25 mouse cellular contexts compared by ENCODE assay signal in genomic region chr4:76766429-76766828, GRCm38 (mm10).
"Had no signal": no experiment of that assay in that cellular context is flagged by ENCODE, and none has a peak within 500 bp of the region (broad histone marks: within the 10 kb centered on the region; RNA-seq: fewer than 3 reads in every experiment).

No protein-coding gene starts in this region.

- DNase-seq: gastrocnemius, postnatal 14 days; gastrocnemius, postnatal 36 days; heart, adult 11 months; heart, adult 2 months; heart, postnatal 14 days; heart, postnatal 36 days; kidney, adult 11 months; kidney, adult 2 months; kidney, adult 9 months; kidney, postnatal 14 days; kidney, postnatal 36 days; layer of hippocampus, adult 9-11 months; liver had no signal

- H3K4me2 ChIP-seq: heart, embryonic 11.5 days; heart, embryonic 13.5 days; heart, embryonic 15.5 days; hindbrain, embryonic 13.5 days; hindbrain, embryonic 15.5 days; kidney, embryonic 15.5 days; limb, embryonic 13.5 days; liver, embryonic 11.5 days had no signal

- H3K27me3 ChIP-seq: heart, embryonic 13.5 days; heart, embryonic 15.5 days; hindbrain, embryonic 13.5 days; hindbrain, embryonic 15.5 days; kidney, embryonic 15.5 days; limb, embryonic 13.5 days had no signal

- ATAC-seq: hindbrain, postnatal 0 days; intestine, embryonic 16.5 days had no signal

- H3K4me1 ChIP-seq: heart, embryonic 13.5 days; heart, embryonic 15.5 days; hindbrain, embryonic 13.5 days; hindbrain, embryonic 15.5 days; kidney, embryonic 15.5 days; limb, embryonic 13.5 days had no signal

- H3K36me3 ChIP-seq: heart, embryonic 13.5 days; heart, embryonic 15.5 days; hindbrain, embryonic 13.5 days; hindbrain, embryonic 15.5 days; kidney, embryonic 15.5 days; limb, embryonic 13.5 days had no signal

- H3K9me3 ChIP-seq: heart, embryonic 13.5 days; heart, embryonic 15.5 days; hindbrain, embryonic 13.5 days; hindbrain, embryonic 15.5 days; kidney, embryonic 15.5 days; limb, embryonic 13.5 days had no signal

- H3K27ac ChIP-seq: heart, adult 2 months; heart, embryonic 13.5 days; heart, embryonic 15.5 days; hindbrain, embryonic 13.5 days; hindbrain, embryonic 15.5 days; hindbrain, postnatal 0 days; kidney, embryonic 15.5 days; kidney, postnatal 0 days; left cerebral cortex, adult 2 months; limb, embryonic 13.5 days had no signal

- H3K9ac ChIP-seq: heart, embryonic 13.5 days; heart, embryonic 15.5 days; hindbrain, embryonic 13.5 days; hindbrain, embryonic 15.5 days; kidney, embryonic 15.5 days; limb, embryonic 13.5 days had no signal

- H3K4me3 ChIP-seq: heart, adult 2 months; heart, embryonic 13.5 days; heart, embryonic 15.5 days; hindbrain, embryonic 13.5 days; hindbrain, embryonic 15.5 days; kidney, embryonic 15.5 days; left cerebral cortex, adult 2 months; limb, embryonic 13.5 days had no signal
